Comparison of ENCODE assay signal across 8 mouse cellular contexts in the genomic region with DNA sequence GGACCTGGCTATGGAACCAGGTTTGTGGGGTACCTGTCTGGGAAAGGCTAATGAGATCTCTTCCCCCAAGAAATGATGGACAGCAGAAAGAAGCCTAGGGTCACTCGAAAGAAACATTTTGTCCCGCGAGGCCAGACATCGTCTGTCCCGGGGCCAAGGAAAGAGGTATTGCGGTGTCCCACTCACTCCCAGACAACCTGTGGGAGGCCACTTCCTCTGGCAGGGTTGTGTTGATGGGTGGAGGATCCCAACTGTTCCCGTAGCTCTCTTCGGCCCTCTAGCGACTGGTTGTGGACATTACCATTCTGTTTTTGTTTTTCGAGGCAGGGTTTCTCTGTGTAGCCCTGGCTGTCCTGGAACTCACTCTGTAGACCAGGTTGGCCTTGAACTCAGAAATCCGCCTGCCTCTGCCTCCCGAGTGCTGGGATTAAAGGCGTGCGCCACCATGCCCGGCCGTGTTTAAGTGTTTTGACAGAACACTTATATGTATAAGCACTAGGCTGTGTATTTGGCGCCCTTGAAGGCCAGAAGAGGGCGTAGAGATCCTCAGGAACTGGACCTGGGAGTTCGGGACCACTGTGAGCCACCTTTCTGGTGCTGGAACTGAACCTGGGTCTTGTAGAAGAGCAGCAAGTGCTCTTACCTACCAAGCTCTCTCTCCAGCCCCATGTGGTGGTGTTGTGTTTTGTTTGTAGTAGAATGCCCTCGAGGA. TPM values are rescaled to one million over a fixed set of nuclear protein-coding genes. Genes with fewer than 3 reads are reported as not detected.
DNase-seq lines count a peak whose midpoint lies in the region; ATAC-seq and TF ChIP-seq lines count a peak whose summit lies in the region.

No protein-coding gene starts in this region.

- H3K4me2 ChIP-seq in limb, embryonic 13.5 days (replicated peaks): peak overlapping the region; percentile 99
- H3K4me2 ChIP-seq in midbrain, embryonic 14.5 days (ENCODE audit: low read length): peak overlapping the region; percentile 76

- no peaks in the 10 kb centered on the region for H3K9me3 ChIP-seq in limb, embryonic 13.5 days
- H3K9me3 ChIP-seq in midbrain, embryonic 14.5 days (ENCODE audit: control insufficient read depth, low read length): no peaks in the 10 kb centered on the region

- no peaks in the 10 kb centered on the region for H3K4me1 ChIP-seq in cortical plate, adult 2 months (ENCODE audit: control insufficient read depth, insufficient read depth, low read length)
- H3K4me1 ChIP-seq in limb, embryonic 13.5 days: peaks cover 43% of the 10 kb centered on the region
- peaks cover 35% of the 10 kb centered on the region for H3K4me1 ChIP-seq in midbrain, embryonic 14.5 days (ENCODE audit: control insufficient read depth, insufficient read depth, low read length)

- peak; percentile 80 for TF ChIP-seq CTCF in cortical plate, adult 2 months (IDR thresholded peaks at IDR 0.05; ENCODE audit: extremely low read depth, insufficient read depth, low read length)

- DNase-seq in 3134 (ENCODE audit: extremely low read depth, insufficient read length, low spot score): peak; percentile 71
- peak; percentile 88 for DNase-seq in adipocyte (ENCODE audit: low spot score)
- peak; percentile 57 for DNase-seq in gastrocnemius, postnatal 25 days
- DNase-seq in midbrain, embryonic 14.5 days: peak; percentile 82
- DNase-seq in spleen, postnatal 36 days (ENCODE audit: low spot score in 2 of 2): peak; percentile 50 to 69

- ATAC-seq in inflammation-experienced regulatory T-cells, adult 6 months: peak; percentile 54
- ATAC-seq in limb, embryonic 13.5 days (ENCODE audit: low FRiP score, low read depth): peak; percentile 48
- no peak for ATAC-seq in midbrain, embryonic 14.5 days (ENCODE audit: low FRiP score, low TSS enrichment)

- H3K4me3 ChIP-seq in cortical plate, adult 2 months (ENCODE audit: insufficient read depth, low read length): no peak overlapping the region
- H3K4me3 ChIP-seq in limb, embryonic 13.5 days: peak overlapping the region; percentile 59
- H3K4me3 ChIP-seq in midbrain, embryonic 14.5 days (replicated peaks; ENCODE audit: low read depth, low read length): peak overlapping the region; percentile 39; the same call in 1 of the 2 replicates

- WGBS in limb, embryonic 13.5 days: 20% methylated on average over 20 of the region's 20 CpGs
- WGBS in midbrain, embryonic 14.5 days: 17% methylated on average over 20 of the region's 20 CpGs

- no peak overlapping the region for H3K27ac ChIP-seq in cortical plate, adult 2 months (ENCODE audit: insufficient read depth, low read length)
- H3K27ac ChIP-seq in limb, embryonic 13.5 days: no peak overlapping the region
- no peak overlapping the region for H3K27ac ChIP-seq in midbrain, embryonic 14.5 days (replicated peaks; ENCODE audit: low read depth, low read length)

- no peak for TF ChIP-seq POLR2A in cortical plate, adult 2 months (IDR thresholded peaks at IDR 0.05; ENCODE audit: extremely low read depth, insufficient read depth, low read length)

- H3K9ac ChIP-seq in limb, embryonic 13.5 days: peak overlapping the region; percentile 67
- no peak overlapping the region for H3K9ac ChIP-seq in midbrain, embryonic 14.5 days (replicated peaks; ENCODE audit: low read length)

- peaks cover 65% of the 10 kb centered on the region for H3K27me3 ChIP-seq in limb, embryonic 13.5 days
- H3K27me3 ChIP-seq in midbrain, embryonic 14.5 days (ENCODE audit: control insufficient read depth, insufficient read depth, low read length): peaks cover 46% of the 10 kb centered on the region

- H3K36me3 ChIP-seq in limb, embryonic 13.5 days: peaks cover 19% of the 10 kb centered on the region
- peaks cover 21% of the 10 kb centered on the region for H3K36me3 ChIP-seq in midbrain, embryonic 14.5 days (ENCODE audit: control insufficient read depth, insufficient read depth, low read length)

RNA-seq across cellular contexts. Expression of a gene that starts 3.6 kb away (rescaled TPM):
- polyA plus RNA-seq in cortical plate, adult 2 months (2012; rRNA removed): 5.3 and 7.6 TPM in 2 replicates
- total RNA-seq in gastrocnemius, postnatal 25 days (2021): 1 to 10 TPM in 1 of 2 experiments, under 1 TPM in 1; 0.94 to 2.0 TPM
- polyA plus RNA-seq in inflammation-experienced regulatory T-cells, adult 6 months (2017; shearing (Covaris generic)): not detected
- 2.3 and 2.9 TPM in 2 replicates for polyA plus RNA-seq in limb, embryonic 13.5 days (2015; fragmentation: Nextera tagmentation; extraction: Ambion mirVana)
- polyA plus RNA-seq in midbrain, embryonic 14.5 days (2014; fragmentation: Nextera tagmentation; extraction: Ambion mirVana): 5.4 and 6.0 TPM in 2 replicates

RNA-seq across cellular contexts. Expression of a gene that starts 40.3 kb away (rescaled TPM):
- polyA plus RNA-seq in cortical plate, adult 2 months (2012; rRNA removed): 89.0 and 90.8 TPM in 2 replicates
- 10 to 100 TPM; 17.0 to 18.9 TPM for total RNA-seq in gastrocnemius, postnatal 25 days (2021)
- polyA plus RNA-seq in inflammation-experienced regulatory T-cells, adult 6 months (2017; shearing (Covaris generic)): 10 to 100 TPM; 23.4 to 58.2 (median 50.6) TPM
- 189 and 199 TPM in 2 replicates for polyA plus RNA-seq in limb, embryonic 13.5 days (2015; fragmentation: Nextera tagmentation; extraction: Ambion mirVana)
- 171 and 174 TPM in 2 replicates for polyA plus RNA-seq in midbrain, embryonic 14.5 days (2014; fragmentation: Nextera tagmentation; extraction: Ambion mirVana)

RNA-seq across cellular contexts. Expression of a gene that starts 46.9 kb away (rescaled TPM):
- 88.6 and 90.1 TPM in 2 replicates for polyA plus RNA-seq in cortical plate, adult 2 months (2012; rRNA removed)
- total RNA-seq in gastrocnemius, postnatal 25 days (2021): 10 to 100 TPM; 17.9 to 20.4 TPM
- 1 to 10 TPM; 1.5 to 2.2 (median 2.0) TPM for polyA plus RNA-seq in inflammation-experienced regulatory T-cells, adult 6 months (2017; shearing (Covaris generic))
- polyA plus RNA-seq in limb, embryonic 13.5 days (2015; fragmentation: Nextera tagmentation; extraction: Ambion mirVana): 10.3 and 12.1 TPM in 2 replicates
- 26.1 and 26.9 TPM in 2 replicates for polyA plus RNA-seq in midbrain, embryonic 14.5 days (2014; fragmentation: Nextera tagmentation; extraction: Ambion mirVana)

RNA-seq across cellular contexts. Expression of a gene that starts 51.9 kb away (rescaled TPM):
- 1.5 and 2.3 TPM in 2 replicates for polyA plus RNA-seq in cortical plate, adult 2 months (2012; rRNA removed)
- not detected for total RNA-seq in gastrocnemius, postnatal 25 days (2021)
- not detected for polyA plus RNA-seq in inflammation-experienced regulatory T-cells, adult 6 months (2017; shearing (Covaris generic))
- polyA plus RNA-seq in limb, embryonic 13.5 days (2015; fragmentation: Nextera tagmentation; extraction: Ambion mirVana): not detected in 2 replicates
- polyA plus RNA-seq in midbrain, embryonic 14.5 days (2014; fragmentation: Nextera tagmentation; extraction: Ambion mirVana): 0.49 and 0.70 TPM in 2 replicates
